Mouse (Mus musculus): ENCODE results near the gene Zcchc24.

Zcchc24 gene

DNA sequence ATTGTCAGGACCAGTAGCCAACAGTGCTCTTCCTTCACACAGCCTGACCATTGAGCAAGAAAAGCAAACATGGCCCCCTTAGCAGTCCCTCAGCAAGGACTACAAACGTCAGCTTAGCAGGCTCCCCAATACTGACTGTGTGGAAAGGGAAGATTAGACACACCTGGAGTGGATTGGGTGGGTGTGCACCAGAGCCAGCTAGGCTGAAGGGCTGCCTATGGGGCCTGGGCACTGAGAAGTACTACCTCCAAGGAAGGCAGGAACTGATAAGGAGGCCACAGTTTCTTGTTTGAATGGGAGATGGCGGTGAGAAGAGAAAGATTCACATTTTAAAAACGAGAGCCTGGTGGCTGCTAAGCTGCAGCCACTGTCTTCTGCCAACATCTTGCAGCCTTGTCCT lies 101.3 kb downstream of the Zcchc24 start:
- no peak for DNase-seq (ENCODE audit: low read depth, low spot score)

DNA sequence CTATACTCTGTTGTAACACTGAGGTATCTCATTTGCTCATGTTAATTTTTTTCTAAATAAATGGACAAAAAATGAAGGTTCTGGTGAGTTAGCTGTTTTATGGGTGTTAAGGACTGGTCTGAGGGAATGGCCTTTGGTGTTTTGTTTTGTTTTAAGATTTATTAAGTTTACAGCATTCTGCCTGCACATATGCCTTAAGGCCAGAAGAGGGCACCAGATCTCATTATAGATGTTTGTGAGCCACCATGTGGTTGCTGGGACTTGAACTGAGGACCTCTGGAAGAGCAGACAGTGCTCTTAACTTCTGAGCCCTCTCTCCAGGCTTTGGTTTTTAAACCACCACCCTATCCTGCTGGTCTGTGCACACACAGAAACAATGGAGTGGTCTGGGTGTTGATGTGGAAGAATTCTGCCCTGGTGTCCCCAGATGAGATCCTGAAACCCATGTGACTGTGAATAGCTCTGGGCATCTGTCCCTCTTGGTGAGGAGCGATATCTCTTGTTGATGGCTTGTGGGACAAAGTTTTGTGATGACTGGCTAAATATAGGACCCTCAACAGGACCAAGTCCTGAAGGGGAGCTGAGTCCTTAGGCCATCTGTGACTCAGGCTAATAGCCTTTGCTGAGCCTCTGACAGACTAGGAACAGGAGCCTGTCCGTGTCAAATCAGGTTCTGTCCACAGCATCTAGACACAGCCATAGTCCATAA lies 102.0 kb downstream of the Zcchc24 start:
- DNase-seq (ENCODE audit: low read depth, low spot score), result peak; percentile 60

DNA sequence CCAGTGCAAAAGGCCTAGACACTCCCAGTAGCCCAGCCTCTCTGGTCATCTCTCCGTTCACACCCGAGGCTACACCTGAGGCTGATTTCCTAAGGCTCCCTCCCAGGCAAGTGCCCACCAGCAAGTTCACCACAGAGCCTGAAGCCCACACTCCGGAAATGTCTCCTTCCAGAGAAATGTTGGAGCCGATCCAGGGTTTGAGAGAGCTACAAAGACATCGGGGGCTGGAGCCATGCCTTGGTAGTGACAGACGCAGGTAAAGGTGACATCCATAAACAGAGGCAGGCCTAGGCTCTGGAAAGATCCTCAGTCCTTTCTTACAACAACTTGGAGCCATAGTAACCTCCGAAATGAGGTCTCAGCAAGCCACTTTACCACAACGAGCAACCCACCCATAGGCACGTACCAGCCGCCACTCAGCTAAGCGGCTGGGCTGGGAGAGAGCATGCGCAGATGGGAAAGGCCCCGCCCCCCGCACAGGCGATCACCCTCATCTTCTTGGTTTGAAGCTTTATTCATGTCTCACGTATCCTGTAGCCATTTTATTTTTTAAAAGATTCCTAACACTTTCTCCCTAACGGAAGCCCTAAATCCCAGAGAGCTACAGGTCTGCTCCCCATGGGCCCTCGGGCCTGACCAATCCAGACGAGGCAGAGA lies 103.4 kb downstream of the Zcchc24 start:
- DNase-seq (ENCODE audit: low read depth, low spot score), result peak; percentile 78

- DNase-seq (ENCODE audit: low read depth, low spot score), result no peak
Measured at GRCm38 (mm10) chr14:25664310-25664695, 104.5 kb downstream of the Zcchc24 start.

GRCm38 (mm10) chr14:25663649-25664309 lies 105.1 kb downstream of the Zcchc24 start:
- no peak for DNase-seq (ENCODE audit: low read depth, low spot score)
